Mouse (Mus musculus) layer of hippocampus, postnatal 10 days (tissue): ENCODE data around the gene Ensa. TPM values are rescaled to one million over a fixed set of nuclear protein-coding genes. Genes with fewer than 3 reads are reported as not detected.
"Not testable (repeated sequence)": the region's sequence is repeated elsewhere in the genome, so short reads cannot be mapped to it uniquely, and the experiment has no call there.

Source experiments
- DNase-seq, 2 experiments: peaks; one replicate each; pipeline ENCODE4 v3.0.0; 2021; ENCODE audit warnings: low spot score in 2 of 2
- total RNA-seq, 2 experiments: library from RNA; stranded (reverse); gene quantifications; 2 replicates each; pipeline ENCODE4 v1.2.3; 2021

The Ensa gene
- total RNA-seq, 2 experiments from 2014 or later: 220 to 228 TPM

DNA sequence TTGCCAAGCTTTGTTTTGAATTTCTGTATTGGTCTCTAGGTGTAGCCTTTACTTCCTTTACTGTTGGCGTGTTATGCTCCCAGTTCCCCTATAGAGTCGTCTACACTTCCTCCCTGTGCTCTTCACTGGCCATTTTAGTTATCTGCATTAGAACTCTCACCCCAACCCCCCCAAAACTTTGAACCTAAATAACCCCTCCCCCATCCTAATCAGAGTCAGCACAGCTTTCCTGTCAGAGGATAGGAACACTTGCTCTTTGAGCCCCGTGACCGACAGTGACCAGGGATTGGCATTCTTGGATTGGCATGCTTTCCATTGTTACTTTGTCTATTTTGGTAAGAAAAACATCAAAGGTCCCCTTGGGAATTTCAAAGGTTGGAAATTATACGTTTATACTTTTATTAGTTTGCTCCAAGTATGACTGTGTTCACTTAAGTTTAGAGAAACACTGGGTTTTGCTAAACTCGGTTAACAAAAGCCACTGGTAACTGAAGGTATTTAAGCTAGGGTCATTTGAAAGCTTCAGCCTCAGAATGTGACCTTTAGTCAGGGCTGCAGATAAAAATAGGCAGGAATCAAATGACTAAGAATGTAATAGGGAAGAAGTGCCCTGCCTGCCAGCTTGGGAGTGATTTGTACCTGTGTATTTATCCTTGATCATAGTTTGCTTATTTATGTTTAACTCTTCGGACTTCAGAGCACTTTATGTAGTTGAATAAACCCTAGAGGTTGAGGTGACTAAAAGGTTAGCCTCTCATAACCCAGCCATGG, 37.3 kb downstream of the Ensa start:
- DNase-seq: no peak

DNA sequence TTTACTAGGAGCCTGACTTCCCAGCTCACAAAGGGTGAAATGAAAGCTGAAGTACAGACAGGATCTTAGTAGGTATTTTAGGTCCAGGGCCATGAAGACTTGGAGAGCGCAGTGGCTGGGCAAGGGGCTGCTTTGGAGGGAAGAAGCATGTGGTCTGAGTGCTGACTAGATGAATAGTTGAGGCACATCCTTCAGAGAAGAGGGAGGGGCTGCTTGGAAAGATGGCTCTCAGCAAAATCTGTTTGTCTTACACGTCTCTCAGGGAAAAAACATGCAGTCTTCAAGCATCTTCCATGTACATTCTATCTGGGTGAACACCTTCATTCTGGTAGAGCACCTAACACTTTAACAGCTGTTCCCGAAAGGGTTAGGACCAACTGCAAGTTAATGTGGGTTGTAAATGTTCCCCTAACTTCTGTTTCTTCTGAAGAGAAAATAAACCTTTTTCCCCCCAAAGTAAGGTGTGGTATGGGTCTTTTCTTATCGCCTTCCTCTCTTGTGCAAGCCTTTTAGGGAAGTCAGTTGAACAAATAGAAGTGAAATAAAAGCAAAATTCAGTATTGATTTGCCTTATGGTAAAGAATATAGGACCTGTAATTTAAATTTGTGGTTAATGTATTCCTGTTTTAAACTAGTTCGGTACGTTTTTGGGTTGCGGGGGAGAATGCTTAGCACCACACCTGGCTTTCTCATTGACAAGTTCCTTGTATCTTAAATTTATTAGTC, 38.1 kb downstream of the Ensa start:
- no peak for DNase-seq

DNA sequence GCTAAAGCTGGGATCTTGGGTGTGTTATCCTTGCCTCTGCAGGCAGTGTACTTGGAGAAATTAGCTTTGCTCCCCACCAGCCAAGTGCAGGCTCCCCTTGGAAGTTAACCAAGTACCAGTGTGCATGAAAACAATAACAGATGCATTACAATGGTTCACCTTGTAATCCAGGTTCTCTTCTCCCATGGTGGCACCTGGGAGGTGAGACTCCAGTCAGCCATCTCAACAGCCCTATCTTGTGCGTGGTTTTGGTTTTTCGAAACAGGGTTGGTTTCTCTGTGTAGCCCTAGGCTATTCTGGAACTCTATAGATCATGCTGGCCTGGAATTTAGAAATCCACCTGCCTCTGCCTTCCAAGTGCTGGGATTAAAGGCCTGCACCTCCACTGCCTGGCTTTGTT, 38.7 kb downstream of the Ensa start:
- no peak for DNase-seq

DNA sequence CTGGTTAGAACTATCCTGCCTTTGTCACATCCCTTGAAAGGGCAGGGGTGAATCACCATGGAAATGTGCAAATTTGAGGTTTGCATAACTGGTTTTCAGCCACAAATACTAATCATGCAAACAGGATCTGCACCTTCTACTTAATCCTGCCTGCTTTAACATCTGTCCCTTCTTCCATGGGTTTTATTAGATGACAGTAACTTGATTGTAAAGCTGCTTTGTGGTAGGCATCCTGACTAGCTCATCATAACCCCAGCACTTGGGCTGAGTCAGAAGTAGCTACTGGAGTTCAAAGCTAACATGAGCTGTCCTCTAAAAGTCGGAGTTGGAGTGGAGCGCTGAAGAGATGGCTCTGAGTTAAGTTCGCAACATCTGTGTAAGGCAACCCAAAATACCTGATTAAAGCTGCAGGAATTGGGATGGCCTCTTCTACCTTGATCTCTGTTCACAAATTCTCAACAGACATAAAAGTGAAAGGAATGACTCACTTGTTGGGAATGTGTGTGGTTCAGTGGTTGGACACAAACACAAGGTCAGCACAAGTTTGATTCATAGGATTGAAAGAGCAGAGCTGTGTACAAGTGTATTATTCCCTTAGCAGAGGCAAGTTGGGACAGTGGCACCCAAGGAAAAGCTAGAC, 39.3 kb downstream of the Ensa start:
- DNase-seq: no peak

DNA sequence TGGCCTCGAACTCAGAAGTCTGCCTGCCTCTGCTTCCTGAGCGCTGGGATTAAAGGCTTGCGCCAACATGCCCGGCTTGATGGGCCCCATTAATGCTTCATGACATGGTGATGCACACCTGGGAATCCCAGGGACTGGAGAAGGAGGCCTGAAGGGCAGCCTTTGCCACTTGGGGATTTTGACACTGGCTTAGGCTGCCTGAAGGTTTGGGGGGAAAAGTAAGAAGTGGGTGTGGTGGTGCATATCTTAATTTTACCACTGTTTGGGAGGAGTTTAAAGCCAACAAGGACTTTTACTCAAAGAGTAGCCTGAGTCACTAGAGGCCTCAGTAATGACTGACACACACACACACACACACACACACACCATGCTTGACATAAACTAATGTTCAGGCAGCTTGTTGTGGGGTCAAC, 40.2 kb downstream of the Ensa start:
- DNase-seq: no peak

DNA sequence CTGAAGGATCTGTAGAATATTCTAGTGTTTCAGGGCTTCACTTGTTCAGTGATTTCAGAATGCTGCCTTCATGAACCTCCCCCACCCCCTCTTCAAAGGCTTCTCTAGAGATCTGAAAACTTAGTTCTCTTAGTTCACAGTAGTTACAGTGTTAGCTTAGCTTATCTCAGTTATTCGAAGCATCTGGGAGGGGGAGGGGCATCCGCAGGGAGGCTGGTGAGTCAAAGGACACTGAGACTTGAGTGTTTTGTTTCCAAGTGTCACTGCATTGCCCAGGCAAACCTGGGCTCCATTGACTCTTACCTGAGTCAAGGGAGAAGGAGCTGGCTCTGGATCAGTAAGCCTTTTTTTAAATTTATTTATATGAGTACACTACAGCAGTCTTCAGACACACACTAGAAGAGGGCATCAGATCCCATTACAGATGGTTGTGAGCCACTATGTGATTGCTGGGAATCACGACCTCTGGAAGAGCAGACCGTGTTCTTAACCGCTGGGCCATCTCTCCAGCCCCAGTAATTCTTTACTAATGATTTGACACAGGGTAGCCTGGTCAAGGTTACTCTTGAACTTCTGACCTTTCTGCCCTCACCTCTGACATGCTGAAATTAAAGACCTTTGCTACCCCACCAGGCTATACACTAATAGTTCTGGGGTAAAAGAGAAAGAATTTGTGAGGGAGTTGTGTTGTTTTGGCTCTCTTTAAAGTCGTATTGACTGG, 41.5 kb downstream of the Ensa start:
- no peak for DNase-seq

DNA sequence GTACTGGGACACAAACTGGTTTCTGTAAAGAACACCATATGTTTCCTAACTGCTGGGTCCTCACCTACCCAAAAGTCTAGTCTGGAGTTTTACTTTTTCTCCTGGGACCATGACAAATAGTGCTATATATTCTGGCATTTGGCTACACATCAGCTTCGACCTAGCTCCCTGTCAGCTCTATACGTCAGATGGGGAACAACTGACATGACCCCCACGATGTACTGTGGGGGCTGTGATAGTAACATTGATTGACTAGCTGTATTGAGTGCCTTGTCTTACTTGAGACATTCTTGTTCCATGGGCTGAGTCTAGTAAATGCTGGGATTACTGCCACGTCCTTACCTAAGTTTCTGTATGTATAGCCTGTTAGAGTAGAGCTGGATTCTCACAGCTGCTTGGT, 42.7 kb downstream of the Ensa start:
- no peak for DNase-seq

DNA sequence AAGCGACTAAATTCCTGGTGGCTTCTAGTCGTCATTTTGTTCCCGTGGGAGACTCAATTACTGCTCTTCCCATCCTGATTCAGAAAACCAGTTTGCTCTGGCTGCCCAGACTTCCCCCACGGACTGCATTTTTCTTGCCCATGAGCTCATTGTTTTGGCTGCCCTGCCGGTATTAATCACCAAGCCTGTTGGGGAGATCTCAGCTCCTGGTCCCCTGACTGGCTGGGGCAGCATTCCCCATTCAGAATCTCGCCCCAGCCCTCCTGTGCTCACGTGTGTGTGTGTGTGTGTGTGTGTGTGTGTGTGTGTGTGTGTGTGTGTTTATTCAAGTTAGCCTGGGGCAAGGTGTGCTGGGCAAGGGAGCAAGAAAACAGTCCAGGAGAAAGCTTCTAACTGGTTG, 43.2 kb downstream of the Ensa start:
- peak in 1 of 2 experiments; percentile 45 for DNase-seq

DNA sequence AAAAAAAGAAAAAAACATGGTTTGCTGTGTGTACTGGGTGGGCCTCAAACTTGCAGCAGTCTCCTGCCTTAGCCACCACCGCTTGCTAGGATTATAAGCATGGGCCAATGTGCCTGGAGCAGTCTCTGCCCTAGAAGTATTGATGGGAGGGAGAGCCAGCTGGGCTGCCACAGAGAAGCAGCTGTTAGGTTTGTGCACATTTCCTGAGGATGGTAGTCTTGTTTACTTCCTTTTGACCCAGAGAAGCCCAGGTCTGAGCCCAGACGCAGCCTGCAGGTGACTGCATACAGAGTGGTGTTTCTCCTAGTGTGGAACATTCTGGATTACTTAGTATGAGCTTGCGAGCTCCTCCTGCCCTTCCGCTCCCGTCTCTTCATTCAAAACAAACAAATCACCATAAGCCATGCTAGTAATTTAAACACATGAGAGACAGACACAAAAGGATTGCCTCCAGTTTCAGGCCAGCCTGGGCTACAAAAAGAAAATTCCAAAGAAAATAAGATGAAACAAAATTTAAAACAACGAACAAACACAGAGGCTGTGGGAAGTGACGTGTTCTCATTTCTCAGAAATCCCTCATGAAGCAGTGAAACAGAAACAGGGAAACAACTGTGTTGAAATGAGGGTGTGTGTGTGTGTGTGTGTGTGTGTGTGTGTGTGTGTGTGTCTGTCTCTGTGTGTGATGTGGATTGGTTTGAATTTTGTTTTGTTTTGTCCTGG, 44.0 kb downstream of the Ensa start:
- DNase-seq: no peak

DNA sequence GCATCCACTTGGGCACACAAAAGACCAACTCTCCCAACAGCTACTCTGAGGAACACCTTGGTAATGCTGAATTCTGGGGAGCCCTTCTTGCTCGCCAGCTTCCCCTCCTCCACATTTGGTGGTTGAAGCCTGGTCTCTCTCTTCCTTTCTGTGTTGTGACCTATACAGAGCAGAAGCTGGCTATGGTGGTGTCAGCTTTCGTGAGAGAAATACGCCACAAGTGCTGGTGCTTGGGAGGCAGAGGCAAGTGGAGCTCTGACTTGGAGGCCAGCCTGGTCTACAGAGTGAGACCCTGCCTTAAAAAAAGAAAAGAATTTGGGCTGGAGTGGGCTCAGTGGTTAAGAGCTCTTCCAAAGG, 44.5 kb downstream of the Ensa start:
- no peak for DNase-seq

DNA sequence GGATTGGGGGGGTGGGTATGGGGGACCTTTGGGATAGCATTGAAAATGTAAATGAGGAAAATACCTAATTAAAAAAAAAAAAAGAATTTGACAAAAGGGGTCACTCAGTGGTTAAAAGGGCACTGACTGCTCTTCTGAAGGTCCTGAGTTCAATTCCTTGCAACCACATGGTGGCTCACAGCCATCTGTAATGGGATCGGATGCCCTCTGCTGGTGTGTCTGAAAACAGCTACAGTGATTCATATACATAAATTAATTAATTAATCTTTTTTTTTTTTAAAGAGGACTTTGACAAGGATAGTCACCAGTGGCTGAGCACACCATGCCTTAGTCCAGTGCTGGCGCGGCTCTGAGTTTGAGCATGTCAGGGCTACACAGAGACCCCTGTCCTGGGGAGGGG, 45.6 kb downstream of the Ensa start:
- not testable (repeated sequence) for DNase-seq

DNA sequence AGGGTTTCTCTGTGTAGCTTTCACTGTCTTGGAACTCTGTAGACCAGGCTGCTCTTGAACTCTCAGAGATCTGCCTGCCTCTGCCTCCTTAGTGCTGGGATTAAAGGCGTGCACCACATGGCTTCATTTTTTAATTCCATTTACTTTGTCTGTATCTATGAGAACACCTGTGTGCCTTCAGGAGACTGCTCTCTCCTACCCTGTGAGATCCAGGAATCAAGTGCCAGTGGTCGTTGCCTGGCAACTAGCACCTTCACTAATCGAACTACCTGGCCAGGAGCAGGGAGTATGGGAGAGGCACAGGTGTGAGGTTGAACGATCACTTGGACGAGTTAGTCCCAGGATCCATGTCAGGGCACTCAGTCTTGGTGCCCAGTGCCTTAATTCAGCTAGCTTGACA, 46.4 kb downstream of the Ensa start:
- DNase-seq: no peak

DNA sequence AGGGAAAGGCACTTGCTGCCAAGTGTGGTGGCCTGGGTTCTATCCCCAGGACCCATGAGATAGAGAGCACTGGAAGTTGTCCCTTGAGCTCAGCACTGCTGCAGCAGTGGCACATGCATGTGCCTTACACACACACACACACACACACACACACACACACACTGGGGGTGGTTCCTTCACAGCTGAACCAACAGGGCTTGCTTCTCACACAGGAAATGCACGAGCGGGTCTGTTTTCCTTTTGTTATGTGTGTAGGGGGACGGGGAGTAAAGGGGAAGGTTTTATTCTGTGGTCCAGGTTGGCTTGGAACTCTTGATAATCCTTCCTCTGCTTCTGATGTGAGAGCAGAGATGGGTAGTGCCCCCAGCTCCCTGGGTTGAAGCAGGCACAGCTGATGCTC, 47.7 kb downstream of the Ensa start:
- no peak for DNase-seq

DNA sequence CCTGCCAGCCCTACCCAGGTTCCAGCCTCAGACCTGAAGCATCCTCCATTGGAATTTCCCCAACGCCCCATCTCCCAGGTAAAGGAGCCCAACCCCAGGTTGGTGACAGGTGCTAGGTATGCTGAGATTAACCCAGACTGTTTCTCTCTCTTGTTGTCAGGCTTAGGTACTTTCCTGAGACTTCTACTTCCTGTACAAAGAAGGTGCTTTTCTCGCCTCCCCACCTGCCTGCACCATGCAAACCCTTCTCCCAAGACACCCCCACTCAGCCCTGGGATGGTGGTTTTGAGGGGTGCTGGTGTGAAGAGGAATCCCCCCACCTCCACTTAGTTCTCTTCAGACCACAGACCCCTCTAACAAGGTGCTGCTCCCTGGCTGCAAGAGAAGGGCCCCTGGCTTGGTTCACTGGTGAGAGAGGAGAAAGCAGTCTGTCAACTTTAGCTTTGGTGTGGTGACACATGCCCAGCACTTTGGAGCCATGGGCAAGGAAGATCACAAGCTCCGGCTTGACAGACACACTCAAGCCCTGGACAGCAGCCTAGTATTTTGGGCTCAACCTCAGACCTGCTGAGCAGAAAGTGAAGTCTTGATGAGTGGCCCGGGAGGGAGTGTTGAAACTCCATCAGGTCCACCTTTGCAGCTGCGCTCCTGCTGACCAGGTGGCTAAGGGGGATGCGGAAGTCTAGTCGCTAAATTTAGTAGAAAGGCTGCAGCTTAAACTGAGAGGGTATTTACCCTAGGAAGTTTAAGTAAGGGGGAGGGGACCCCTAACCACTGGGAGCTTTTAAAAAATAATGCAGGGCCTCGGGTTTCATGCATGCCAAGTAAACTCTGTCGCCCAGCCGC, 48.3 kb downstream of the Ensa start:
- DNase-seq: no peak

DNA sequence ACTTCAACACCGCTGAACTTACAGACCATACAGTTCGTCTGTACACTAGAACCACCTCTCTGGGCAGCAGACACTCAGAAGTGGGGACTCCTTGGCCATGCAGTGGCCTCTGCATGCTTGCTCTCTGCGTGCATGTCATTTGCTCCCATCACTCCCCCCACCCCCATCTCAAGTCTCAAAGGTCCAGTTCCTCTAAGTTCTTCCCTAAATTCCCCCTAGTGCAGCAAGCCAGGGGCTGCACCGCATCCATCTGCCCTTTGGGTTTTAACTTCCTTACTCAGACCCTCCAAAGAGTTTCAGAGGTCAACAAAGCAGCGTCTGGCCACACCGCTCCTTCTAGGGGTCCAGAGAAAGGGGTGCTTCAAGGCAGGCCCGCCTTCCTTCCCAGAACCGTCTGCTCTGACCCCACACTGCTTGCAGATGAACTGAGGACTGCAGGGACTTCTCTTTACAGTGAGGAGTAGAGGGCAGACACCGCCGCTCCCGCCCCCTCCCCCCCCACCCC, 49.0 kb downstream of the Ensa start:
- DNase-seq: no peak

DNA sequence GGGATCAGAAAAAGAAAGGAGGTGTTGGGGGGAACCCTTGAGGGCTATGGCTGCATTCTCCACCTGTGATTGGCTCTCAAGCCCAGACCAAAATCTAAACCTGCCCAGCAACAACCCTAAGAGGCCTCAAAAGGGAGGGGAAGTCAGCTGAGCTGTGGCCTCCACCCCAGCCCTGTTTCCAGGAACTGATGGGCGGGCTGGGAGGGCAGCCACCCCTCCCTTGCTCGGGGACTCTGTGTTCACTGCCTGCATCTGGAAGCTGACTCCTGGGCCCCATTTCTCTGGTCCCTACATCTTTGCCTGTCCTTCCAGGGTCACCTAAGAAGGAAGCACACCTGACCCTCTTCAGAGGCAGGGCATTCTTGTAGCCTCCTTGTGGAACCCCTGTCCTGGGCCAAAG, 49.4 kb downstream of the Ensa start:
- DNase-seq: no peak

DNA sequence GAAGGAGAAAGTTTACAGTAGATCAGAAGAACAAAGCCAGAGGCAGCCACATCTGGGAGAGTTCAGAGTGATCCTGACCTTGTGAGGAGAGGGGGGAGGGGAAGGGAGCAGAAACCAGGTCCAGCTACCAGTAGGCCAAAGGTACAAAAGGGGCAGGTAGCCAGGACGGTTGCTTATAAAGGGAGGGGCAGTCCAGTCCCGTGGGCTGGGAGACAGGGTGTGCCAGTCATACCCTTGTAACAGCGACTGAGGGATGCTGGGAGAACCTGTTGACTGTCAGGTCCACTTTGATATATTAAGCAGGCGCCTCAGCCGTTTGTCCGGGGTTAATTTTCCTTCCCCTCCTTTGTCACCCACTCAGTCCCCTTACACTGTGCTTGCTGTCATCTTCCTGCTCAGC, 50.0 kb downstream of the Ensa start:
- DNase-seq: no peak

DNA sequence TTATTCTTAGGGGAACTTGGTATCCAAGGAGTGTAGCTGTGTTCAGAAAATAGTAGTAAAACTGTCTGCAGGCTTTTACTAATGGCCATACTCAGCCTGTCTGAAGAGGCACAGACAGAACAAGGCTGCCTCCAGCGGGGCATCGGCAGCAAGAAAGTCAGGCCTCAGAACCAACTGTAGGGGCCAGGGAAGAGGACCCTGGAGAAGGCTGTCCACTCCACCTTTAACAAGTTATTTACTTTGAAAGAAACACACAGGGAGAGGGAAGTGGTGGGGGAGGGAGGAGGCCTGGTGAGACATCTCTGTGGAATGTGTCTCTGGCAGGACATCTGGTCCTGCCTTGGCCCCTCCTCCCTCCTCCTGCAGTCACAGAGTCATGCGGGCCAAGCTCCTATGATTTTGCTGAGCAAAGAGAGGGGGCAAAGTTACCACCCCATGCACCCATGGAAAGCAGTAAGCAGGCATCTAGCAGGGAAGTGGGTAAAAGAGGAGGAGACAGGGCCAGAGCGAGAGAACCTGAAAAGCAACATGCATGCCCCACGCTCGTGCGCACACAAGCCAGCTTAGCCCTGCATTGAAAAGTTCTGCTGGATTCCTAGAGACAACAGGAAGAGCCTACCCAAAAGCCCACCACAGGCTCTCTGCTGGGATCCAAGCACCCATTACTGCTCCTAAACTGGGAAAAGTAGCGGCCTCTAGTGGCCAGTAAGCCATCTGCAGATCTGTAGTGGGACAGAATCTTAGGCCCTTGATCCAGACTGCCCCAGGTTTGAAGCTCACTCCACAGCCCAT, 50.7 kb downstream of the Ensa start:
- DNase-seq: peak; percentile 68 to 70

DNA sequence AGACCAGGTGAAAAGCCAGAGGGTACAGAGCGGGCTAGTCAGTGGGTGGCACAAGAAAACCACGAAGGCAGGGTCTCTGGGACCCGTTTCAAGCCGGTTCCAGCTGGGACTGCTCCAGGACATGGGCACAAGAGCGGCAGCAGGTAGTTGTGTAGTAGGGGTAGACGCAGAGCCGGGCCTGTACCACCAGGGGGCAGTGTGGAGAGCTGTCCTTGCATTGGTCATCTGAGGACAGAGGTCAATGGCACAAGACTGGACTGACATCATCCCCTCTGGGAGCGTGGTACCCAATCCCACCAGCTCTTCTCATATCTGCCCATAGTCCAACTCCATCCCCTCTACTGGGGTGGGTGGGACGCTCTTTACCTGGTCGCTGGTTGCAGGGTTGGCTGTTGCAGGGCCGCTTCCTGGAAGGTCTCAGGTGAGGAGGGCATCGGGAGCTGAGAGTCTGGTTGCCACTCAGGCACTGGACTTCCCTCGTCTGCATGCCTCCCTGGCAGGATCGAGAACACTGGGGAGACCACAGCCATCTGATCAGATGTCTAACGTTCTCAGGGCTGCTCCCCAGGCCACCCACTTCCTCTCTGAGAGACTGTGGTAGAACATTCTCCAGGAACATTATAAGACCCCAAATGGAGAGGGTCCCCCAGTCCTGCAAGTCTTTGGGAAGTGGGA, 52.1 kb downstream of the Ensa start:
- DNase-seq: peak; percentile 62 to 70
